Mouse (Mus musculus) cerebellum, postnatal 25 days (tissue): ENCODE measurements at regions not wholly inside any gene's neighbourhood (a gene's known extent, or its start where the extent isn't known, plus 50 kb on each side); places are given as distances from the start of the nearest gene placed in this dataset.

Source experiments
- DNase-seq, 2 experiments: peaks; one replicate each; pipeline ENCODE4 v3.0.0; 2021; ENCODE audit warnings: mixed read lengths in 2 of 2

DNA sequence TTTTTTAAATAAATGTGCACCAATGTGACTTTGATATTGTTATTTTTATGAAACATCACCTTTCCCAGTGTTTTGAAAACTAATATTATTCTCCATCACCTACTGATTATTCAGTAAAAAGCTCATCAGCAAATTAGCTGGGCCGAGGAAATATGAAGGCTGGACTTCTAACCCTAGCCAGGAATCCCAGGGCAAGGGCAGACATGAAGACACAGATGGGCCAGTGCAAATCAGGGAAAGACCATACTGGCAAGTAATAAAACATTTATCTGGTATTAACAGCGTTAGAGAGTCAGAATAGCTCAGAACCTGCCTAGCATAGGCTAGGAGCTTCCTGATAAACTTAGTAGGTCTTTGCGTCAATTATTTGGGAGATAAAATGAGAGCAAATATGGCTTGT is 590.3 kb upstream of the Cenpq start:
- no peak for DNase-seq

DNA sequence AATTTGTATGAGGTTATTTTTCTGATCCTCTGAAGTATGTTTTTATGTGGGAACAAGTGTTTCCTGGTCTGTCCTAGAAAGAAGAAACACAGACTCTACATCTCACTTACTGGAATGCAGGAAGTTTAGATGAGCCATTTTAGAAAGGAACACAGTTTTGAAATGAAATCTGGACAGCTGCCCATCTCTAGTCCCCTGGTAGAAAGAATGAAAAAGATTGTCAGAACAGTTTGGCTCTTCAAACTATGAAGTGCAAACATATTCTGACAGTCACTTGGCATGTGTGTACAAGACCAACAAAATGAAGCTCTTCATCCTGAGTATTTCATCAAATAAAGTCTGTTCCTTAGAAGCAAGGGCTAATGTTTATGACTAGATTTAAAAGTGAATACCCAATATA is 577.2 kb upstream of the Cenpq start:
- no peak for DNase-seq

DNA sequence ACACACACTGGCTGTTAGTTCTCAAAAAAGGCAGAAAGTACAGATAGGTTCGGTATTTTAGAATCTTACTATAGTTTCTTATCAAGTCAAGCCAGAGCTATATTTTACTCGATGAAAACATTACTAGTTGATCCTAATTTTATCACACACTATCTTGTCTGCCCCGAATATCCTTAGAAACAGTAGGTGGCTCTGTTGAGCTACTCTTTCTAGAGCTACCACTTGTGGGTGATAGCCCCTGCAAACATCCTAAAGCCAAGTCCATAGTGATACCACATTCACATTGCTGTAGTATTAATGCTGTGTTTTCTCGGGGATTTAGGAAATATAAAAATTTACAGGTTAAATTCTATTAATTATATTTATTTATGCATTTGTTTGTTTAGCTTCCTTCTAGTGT is 570.2 kb upstream of the Cenpq start:
- DNase-seq, result peak in 1 of 2 experiments; percentile 18
